Mouse (Mus musculus) neutrophil, adult 5-6 weeks (primary cell): Measurements from ENCODE around the gene Gm21149. TPM values are rescaled to one million over a fixed set of nuclear protein-coding genes. Genes with fewer than 3 reads are reported as not detected.
"Not testable (repeated sequence)": the region's sequence is repeated elsewhere in the genome, so short reads cannot be mapped to it uniquely, and the experiment has no call there.

Source experiments
- ATAC-seq: fragments of 151-379, 151-347 bp; 2 replicates; pipeline ENCODE4 v1.8.0; 2017; ENCODE audit warnings: mild to moderate bottlenecking, moderate TSS enrichment; ENCODE audit not compliant: insufficient number of reproducible peaks, poor library complexity, low FRiP score, severe bottlenecking; ENCODE audit errors: extremely low read depth
- total RNA-seq: library from RNA; stranded (forward); fragments of 200-1000 nt; gene quantifications from 2 replicates; pipeline ENCODE4 v1.2.3, GENCODE M21; 2017

The Gm21149 gene
- total RNA-seq = not detected in 2 replicates

GRCm38 (mm10) chr5:15476423-15476822 is at the start of gene Gm21149:
Gene Gm21149 (minus strand): TSS chr5:15476523.
- ATAC-seq = not testable (repeated sequence)

- not testable (repeated sequence) for ATAC-seq
Observed at GRCm38 (mm10) chr5:15522470-15522869, 46.1 kb upstream of the Gm21149 start.

GRCm38 (mm10) chr5:15522028-15522427 is 45.7 kb upstream of the Gm21149 start:
- ATAC-seq = not testable (repeated sequence)

- not testable (repeated sequence) for ATAC-seq
Observed at GRCm38 (mm10) chr5:15520418-15520817, 44.1 kb upstream of the Gm21149 start.

- not testable (repeated sequence) for ATAC-seq
Observed at GRCm38 (mm10) chr5:15517150-15517549, 40.8 kb upstream of the Gm21149 start.

- not testable (repeated sequence) for ATAC-seq
Observed at GRCm38 (mm10) chr5:15512236-15512635, 35.9 kb upstream of the Gm21149 start.

GRCm38 (mm10) chr5:15509911-15510310 is 33.6 kb upstream of the Gm21149 start:
- ATAC-seq = not testable (repeated sequence)

GRCm38 (mm10) chr5:15508460-15509451 is 32.4 kb upstream of the Gm21149 start:
- not testable (repeated sequence) for ATAC-seq

GRCm38 (mm10) chr5:15507757-15508459 is 31.6 kb upstream of the Gm21149 start:
- ATAC-seq = not testable (repeated sequence)

- ATAC-seq = no peak
Observed at GRCm38 (mm10) chr5:15507309-15507619, 30.9 kb upstream of the Gm21149 start.

GRCm38 (mm10) chr5:15506575-15507308 is 30.4 kb upstream of the Gm21149 start:
- ATAC-seq = no peak

- not testable (repeated sequence) for ATAC-seq
Observed at GRCm38 (mm10) chr5:15498774-15499400, 22.6 kb upstream of the Gm21149 start.

GRCm38 (mm10) chr5:15498350-15498749 is 22.0 kb upstream of the Gm21149 start:
- ATAC-seq = not testable (repeated sequence)

GRCm38 (mm10) chr5:15490934-15491333 is 14.6 kb upstream of the Gm21149 start:
- ATAC-seq = not testable (repeated sequence)

- no peak for ATAC-seq
Observed at GRCm38 (mm10) chr5:15488743-15489142, 12.4 kb upstream of the Gm21149 start.

GRCm38 (mm10) chr5:15484616-15485015 is 8.3 kb upstream of the Gm21149 start:
- ATAC-seq = not testable (repeated sequence)

- not testable (repeated sequence) for ATAC-seq
Observed at GRCm38 (mm10) chr5:15483576-15483975, 7.3 kb upstream of the Gm21149 start.

- not testable (repeated sequence) for ATAC-seq
Observed at GRCm38 (mm10) chr5:15482815-15483214, 6.5 kb upstream of the Gm21149 start.

- not testable (repeated sequence) for ATAC-seq
Observed at GRCm38 (mm10) chr5:15470141-15470540, 6.2 kb downstream of the Gm21149 start.
